Mouse (Mus musculus): ENCODE results near the gene Gm49673. TPM values are rescaled to one million over a fixed set of nuclear protein-coding genes. Genes with fewer than 3 reads are reported as not detected.
"Not testable (repeated sequence)": the region's sequence is repeated elsewhere in the genome, so short reads cannot be mapped to it uniquely, and the experiment has no call there.

Gene Gm49673
- 0.21 TPM in 1 of 2 replicates, not detected in the other for polyA plus RNA-seq (2014; fragmentation: Nextera tagmentation; extraction: Ambion mirVana)

DNA sequence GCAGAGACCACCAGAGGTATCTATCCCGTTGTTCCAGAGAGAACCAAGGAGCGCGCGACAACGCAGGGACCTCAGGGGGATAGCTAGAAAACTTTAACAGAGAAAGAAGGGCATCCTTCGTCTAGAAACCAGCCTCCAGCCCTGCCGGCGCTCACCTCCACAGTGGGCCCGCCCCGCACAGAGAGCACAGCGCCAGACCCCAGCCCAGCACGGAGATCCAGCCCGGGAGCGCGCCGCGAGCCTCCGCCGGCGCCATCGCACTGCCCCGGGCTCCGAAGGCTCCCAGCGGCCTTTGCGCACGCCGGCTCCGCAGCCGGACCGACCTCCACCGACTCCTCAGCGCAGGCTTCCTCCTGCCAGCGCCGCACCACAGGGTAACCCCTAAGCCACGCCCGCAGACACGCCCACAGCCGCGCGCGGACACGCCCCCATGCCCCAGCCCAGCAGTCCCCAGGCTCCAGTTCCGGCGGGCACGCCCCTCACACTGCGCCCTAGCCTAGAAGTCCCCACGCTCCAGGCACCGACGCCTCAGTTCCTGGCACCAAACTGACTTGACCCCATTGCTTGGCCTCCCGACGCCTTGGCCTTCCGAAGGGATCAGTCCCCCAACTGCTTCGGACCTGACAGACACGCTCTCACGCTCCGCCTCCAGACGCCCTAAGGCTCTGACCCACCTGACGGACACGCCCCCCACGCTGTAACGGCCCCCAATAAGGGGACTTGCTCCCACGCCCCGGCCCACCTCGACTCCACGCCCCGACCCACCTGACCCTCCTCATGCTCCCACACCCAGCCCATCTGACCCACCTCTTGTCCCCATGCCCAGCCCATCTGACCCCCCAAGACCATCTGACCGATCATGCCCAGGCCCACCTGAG, at the start of gene Gm49673, which contains the start of gene Rnaset2a:
Gm49673 (minus strand) TSS at position 350 of the 878 bp plus-strand sequence.
Rnaset2a (minus strand) TSS at position 659 of the 878 bp plus-strand sequence.
- under 1% methylated on average over 37 of the region's 67 CpGs for WGBS
- not testable (repeated sequence) for H3K27ac ChIP-seq (ENCODE audit: low read depth, low read length); H3K9me3 ChIP-seq (ENCODE audit: control insufficient read depth, low read length); H3K4me1 ChIP-seq (replicated peaks; ENCODE audit: control insufficient read depth, insufficient read depth, low read length); H3K36me3 ChIP-seq (ENCODE audit: control insufficient read depth, insufficient read depth, low read length); H3K27me3 ChIP-seq (ENCODE audit: control insufficient read depth, insufficient read depth, low read length)
- peak; percentile 99 for ATAC-seq (replicated peaks; ENCODE audit: low FRiP score)
- peak within 1 kb of the TSS; percentile 47 for H3K4me2 ChIP-seq (ENCODE audit: low read depth, low read length, severe bottlenecking)
- peak within 1 kb of the TSS; percentile 59; the same call in 1 of the 2 replicates for H3K9ac ChIP-seq (ENCODE audit: low read length)
- DNase-seq (ENCODE audit: low spot score), result peak; percentile 72
- H3K4me3 ChIP-seq (ENCODE audit: low read depth, low read length), result peak within 1 kb of the TSS; percentile 45

DNA sequence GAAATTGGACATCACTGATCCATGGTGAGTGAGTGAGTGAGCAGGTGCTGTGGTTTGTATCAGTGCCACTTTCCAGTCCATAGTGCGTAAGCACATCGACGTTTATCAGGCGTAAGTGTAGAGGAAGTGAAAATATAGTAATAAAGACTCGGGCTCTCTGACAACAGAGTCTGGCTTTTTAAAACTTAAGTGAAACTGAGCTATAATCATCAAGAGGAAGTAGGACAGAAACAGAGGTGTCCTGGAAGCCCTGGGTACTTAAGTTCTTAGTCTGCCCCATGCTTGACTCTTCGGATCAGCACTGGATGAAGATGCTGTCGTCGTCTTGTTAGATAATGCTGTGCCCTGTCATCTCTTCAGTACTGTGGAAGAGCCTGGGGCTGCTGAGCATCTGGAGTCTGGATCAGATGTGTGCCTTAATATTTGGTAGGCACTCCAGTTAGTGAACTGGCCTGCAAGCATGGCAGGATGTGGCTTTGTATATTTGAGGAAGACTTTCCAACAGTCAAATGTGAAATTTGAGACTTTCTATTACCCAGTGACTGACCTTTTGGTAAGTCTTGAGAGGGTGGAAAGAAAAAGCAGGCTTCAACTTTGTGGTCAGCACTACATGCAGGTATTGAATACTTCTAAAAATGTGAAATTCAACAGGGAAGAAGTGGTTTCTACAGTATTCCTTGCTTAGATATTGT, 48.2 kb upstream of the Gm49673 start:
- H3K36me3 ChIP-seq (ENCODE audit: control insufficient read depth, insufficient read depth, low read length), result peaks cover 3% of the 10 kb centered on the region; the same call in 1 of the 2 replicates
- H3K4me1 ChIP-seq (replicated peaks; ENCODE audit: control insufficient read depth, insufficient read depth, low read length), result no peaks in the 10 kb centered on the region
- no peak overlapping the region for H3K4me3 ChIP-seq (ENCODE audit: low read depth, low read length)
- no peak overlapping the region for H3K9ac ChIP-seq (ENCODE audit: low read length)
- ATAC-seq (replicated peaks; ENCODE audit: low FRiP score) (no peak), DNase-seq (ENCODE audit: low spot score) (no peak)
- no peaks in the 10 kb centered on the region for H3K27me3 ChIP-seq (ENCODE audit: control insufficient read depth, insufficient read depth, low read length)
- no peak overlapping the region for H3K27ac ChIP-seq (ENCODE audit: low read depth, low read length)
- WGBS, result 93% methylated on average over 8 of the region's 8 CpGs
- no peak overlapping the region for H3K4me2 ChIP-seq (ENCODE audit: low read depth, low read length, severe bottlenecking)
- no peaks in the 10 kb centered on the region for H3K9me3 ChIP-seq (ENCODE audit: control insufficient read depth, low read length)

DNA sequence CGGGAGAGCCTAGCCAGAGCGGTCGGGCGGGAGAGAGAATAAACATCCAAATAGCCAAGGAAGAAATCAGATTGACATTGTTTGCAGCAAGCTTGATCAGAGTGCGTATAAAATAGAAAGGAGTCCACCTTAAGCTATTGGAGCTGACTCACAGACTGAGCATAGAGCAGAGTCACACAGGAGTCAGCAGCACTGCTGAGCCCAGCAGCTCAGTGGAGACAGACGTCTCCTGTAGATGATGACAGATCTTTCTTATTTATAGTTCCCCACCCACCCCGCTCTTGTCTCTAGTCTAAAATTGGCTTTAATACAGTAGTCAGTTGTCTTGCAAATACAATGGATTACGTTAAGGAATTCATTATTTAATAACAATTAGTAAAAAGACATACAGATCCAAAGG, 46.1 kb upstream of the Gm49673 start:
- no peaks in the 10 kb centered on the region for H3K27me3 ChIP-seq (ENCODE audit: control insufficient read depth, insufficient read depth, low read length)
- peaks cover 3% of the 10 kb centered on the region; the same call in 1 of the 2 replicates for H3K36me3 ChIP-seq (ENCODE audit: control insufficient read depth, insufficient read depth, low read length)
- H3K9me3 ChIP-seq (ENCODE audit: control insufficient read depth, low read length), result no peaks in the 10 kb centered on the region
- no peak overlapping the region for H3K4me2 ChIP-seq (ENCODE audit: low read depth, low read length, severe bottlenecking)
- H3K9ac ChIP-seq (ENCODE audit: low read length), result no peak overlapping the region
- DNase-seq (ENCODE audit: low spot score) (no peak), ATAC-seq (replicated peaks; ENCODE audit: low FRiP score) (no peak)
- no peak overlapping the region for H3K4me3 ChIP-seq (ENCODE audit: low read depth, low read length)
- WGBS, result 91% methylated on average over 8 of the region's 8 CpGs
- no peak overlapping the region for H3K27ac ChIP-seq (ENCODE audit: low read depth, low read length)
- H3K4me1 ChIP-seq (replicated peaks; ENCODE audit: control insufficient read depth, insufficient read depth, low read length), result no peaks in the 10 kb centered on the region

DNA sequence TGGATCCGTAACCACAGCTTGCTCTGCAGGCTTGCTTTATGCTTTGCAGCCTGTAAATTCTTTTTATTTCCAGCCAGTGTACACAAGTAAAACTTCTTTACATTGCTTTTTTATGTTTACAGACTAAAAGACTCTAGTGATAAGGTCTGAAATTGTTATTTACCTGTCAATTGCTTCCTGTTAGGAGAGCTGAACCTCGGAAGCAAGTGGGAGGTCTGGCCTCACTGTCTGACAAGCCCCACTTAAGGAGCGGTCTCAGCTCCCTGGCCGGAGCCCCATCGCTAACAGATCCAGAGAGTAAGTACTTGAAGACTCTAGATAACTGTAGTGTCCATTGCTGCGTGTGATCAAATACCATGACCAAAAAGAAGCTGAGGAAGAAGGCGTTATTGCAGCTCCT, 36.6 kb upstream of the Gm49673 start:
- H3K9ac ChIP-seq (ENCODE audit: low read length), result no peak overlapping the region
- H3K27ac ChIP-seq (ENCODE audit: low read depth, low read length), result no peak overlapping the region
- H3K4me1 ChIP-seq (replicated peaks; ENCODE audit: control insufficient read depth, insufficient read depth, low read length), result no peaks in the 10 kb centered on the region
- H3K4me2 ChIP-seq (ENCODE audit: low read depth, low read length, severe bottlenecking), result no peak overlapping the region
- no peaks in the 10 kb centered on the region for H3K9me3 ChIP-seq (ENCODE audit: control insufficient read depth, low read length)
- ATAC-seq (replicated peaks; ENCODE audit: low FRiP score) (no peak), DNase-seq (ENCODE audit: low spot score) (no peak)
- H3K36me3 ChIP-seq (ENCODE audit: control insufficient read depth, insufficient read depth, low read length), result peaks cover 2% of the 10 kb centered on the region; the same call in 1 of the 2 replicates
- H3K4me3 ChIP-seq (ENCODE audit: low read depth, low read length), result no peak overlapping the region
- WGBS, result 95% methylated on average over 7 of the region's 7 CpGs
- H3K27me3 ChIP-seq (ENCODE audit: control insufficient read depth, insufficient read depth, low read length), result no peaks in the 10 kb centered on the region

DNA sequence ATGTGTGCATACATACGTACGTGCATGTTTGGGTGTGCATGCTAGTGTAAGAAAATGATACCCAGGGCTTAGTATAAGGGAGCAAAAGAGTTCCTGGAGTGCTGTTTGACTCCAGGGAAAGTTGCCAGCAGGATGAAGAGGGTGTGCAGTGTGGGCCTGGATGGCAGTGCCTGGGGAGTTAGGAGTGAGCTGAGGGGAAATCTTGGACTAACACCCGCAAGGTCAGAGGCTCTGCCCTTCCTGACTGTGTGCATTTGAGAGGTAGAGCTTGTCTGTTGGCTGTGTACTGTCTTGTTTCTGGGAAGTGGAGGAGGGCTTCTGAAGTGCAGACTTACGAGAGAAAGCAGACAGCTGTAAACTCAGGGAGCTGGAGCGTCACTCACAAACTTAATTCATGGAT, 36.2 kb upstream of the Gm49673 start:
- no peak for ATAC-seq (replicated peaks; ENCODE audit: low FRiP score)
- Histone ChIP-seq H3K36me3 (ENCODE audit: control insufficient read depth, insufficient read depth, low read length) (peaks cover 2% of the 10 kb centered on the region; the same call in 1 of the 2 replicates), H3K4me2 (ENCODE audit: low read depth, low read length, severe bottlenecking) (no peak overlapping the region), H3K27me3 (ENCODE audit: control insufficient read depth, insufficient read depth, low read length) (no peaks in the 10 kb centered on the region), H3K9me3 (ENCODE audit: control insufficient read depth, low read length) (no peaks in the 10 kb centered on the region), H3K9ac (ENCODE audit: low read length) (no peak overlapping the region), H3K27ac (ENCODE audit: low read depth, low read length) (no peak overlapping the region), H3K4me3 (ENCODE audit: low read depth, low read length) (no peak overlapping the region), H3K4me1 (replicated peaks; ENCODE audit: control insufficient read depth, insufficient read depth, low read length) (no peaks in the 10 kb centered on the region)
- WGBS, result 92% methylated on average over 5 of the region's 5 CpGs
- peak; percentile 30 for DNase-seq (ENCODE audit: low spot score)

DNA sequence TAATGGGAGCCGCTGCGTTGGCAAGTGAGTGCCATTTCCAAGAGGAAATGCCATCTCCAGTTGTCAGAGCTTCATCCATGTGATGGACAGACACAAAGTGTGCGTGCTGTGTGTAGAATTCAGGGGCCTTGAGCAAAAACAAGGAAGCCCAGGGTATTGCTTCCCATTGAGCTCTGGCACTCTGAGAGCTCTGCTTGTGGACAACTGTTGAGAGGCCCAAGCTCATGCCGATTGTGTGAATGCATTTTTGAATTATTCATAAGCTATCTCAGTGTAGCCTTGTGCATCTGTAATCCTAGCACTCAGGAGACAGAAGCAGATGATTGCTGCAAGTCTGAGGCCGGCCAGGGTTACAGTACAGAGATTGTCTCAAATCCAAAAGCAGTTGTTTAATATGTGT, 29.5 kb upstream of the Gm49673 start:
- DNase-seq (ENCODE audit: low spot score), result no peak
- no peaks in the 10 kb centered on the region for H3K9me3 ChIP-seq (ENCODE audit: control insufficient read depth, low read length)
- H3K4me1 ChIP-seq (replicated peaks; ENCODE audit: control insufficient read depth, insufficient read depth, low read length), result no peaks in the 10 kb centered on the region
- H3K36me3 ChIP-seq (ENCODE audit: control insufficient read depth, insufficient read depth, low read length), result peaks cover 4% of the 10 kb centered on the region; the same call in 1 of the 2 replicates
- H3K9ac ChIP-seq (ENCODE audit: low read length), result no peak overlapping the region
- H3K4me2 ChIP-seq (ENCODE audit: low read depth, low read length, severe bottlenecking), result no peak overlapping the region
- H3K4me3 ChIP-seq (ENCODE audit: low read depth, low read length), result no peak overlapping the region
- no peak for ATAC-seq (replicated peaks; ENCODE audit: low FRiP score)
- no peaks in the 10 kb centered on the region for H3K27me3 ChIP-seq (ENCODE audit: control insufficient read depth, insufficient read depth, low read length)
- no peak overlapping the region for H3K27ac ChIP-seq (ENCODE audit: low read depth, low read length)
- 81% methylated on average over 5 of the region's 5 CpGs for WGBS

DNA sequence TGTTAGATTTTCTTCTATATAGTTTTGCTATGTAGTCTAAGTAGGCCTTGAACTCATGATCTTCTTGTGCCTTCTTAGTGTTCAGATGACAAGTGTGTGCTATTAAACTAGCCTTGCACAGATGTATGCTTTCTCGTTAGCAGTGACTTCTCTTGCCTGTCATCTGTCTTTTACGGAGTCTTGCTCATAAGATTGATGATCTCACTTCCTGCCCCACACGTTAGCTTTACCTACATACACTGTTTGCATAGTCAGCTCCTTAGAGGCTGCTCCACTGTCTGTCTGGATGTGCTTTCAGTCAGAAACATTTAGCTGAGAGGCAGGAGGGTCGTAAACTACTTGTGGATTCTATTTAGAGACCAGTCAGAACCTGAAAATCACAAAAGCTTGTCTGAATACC, 23.5 kb upstream of the Gm49673 start:
- Histone ChIP-seq H3K4me3 (ENCODE audit: low read depth, low read length) (no peak overlapping the region), H3K4me1 (replicated peaks; ENCODE audit: control insufficient read depth, insufficient read depth, low read length) (no peaks in the 10 kb centered on the region), H3K27me3 (ENCODE audit: control insufficient read depth, insufficient read depth, low read length) (no peaks in the 10 kb centered on the region), H3K9me3 (ENCODE audit: control insufficient read depth, low read length) (no peaks in the 10 kb centered on the region), H3K27ac (ENCODE audit: low read depth, low read length) (no peak overlapping the region), H3K36me3 (ENCODE audit: control insufficient read depth, insufficient read depth, low read length) (peaks cover 8% of the 10 kb centered on the region; the same call in 1 of the 2 replicates), H3K4me2 (ENCODE audit: low read depth, low read length, severe bottlenecking) (no peak overlapping the region), H3K9ac (ENCODE audit: low read length) (no peak overlapping the region)
- ATAC-seq (replicated peaks; ENCODE audit: low FRiP score) (no peak), DNase-seq (ENCODE audit: low spot score) (no peak)
- WGBS, result 83% methylated on average over 4 of the region's 4 CpGs

DNA sequence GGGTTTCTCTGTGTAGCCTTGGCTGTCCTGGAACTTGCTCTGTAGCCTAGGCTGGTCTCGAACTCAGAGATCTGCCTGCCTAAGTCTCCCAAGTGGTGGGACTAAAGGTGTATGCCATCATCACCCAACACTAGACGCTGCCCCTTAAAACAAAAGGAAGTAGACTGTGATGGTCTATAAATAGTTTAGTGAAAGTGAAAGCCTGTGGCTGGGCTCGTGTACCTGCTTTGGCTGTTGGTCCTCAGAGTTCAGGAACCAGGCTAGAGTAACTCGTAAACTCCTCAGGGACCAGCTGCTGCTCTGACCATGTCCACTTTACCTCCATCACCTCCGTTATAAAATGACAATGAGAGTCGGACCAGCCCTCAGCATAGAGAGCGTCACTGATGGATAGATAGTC, 22.7 kb upstream of the Gm49673 start:
- Histone ChIP-seq H3K27ac (ENCODE audit: low read depth, low read length) (no peak overlapping the region), H3K9ac (ENCODE audit: low read length) (no peak overlapping the region)

More for the DNA sequence above, 22.7 kb upstream of the Gm49673 start:
- H3K27me3 ChIP-seq (ENCODE audit: control insufficient read depth, insufficient read depth, low read length), result no peaks in the 10 kb centered on the region
- no peaks in the 10 kb centered on the region for H3K9me3 ChIP-seq (ENCODE audit: control insufficient read depth, low read length)
- no peak overlapping the region for H3K4me3 ChIP-seq (ENCODE audit: low read depth, low read length)
- WGBS, result 93% methylated on average over 7 of the region's 7 CpGs
- DNase-seq (ENCODE audit: low spot score) (no peak), ATAC-seq (replicated peaks; ENCODE audit: low FRiP score) (no peak)
- H3K36me3 ChIP-seq (ENCODE audit: control insufficient read depth, insufficient read depth, low read length), result peaks cover 8% of the 10 kb centered on the region; the same call in 1 of the 2 replicates
- H3K4me2 ChIP-seq (ENCODE audit: low read depth, low read length, severe bottlenecking), result no peak overlapping the region
- H3K4me1 ChIP-seq (replicated peaks; ENCODE audit: control insufficient read depth, insufficient read depth, low read length), result no peaks in the 10 kb centered on the region
